Mouse (Mus musculus) Patski (cell line): ENCODE measurements around the gene Ankmy1. TPM values are rescaled to one million over a fixed set of nuclear protein-coding genes. Genes with fewer than 3 reads are reported as not detected.

ENCODE experiments used
- ATAC-seq: fragments of 100-300 bp; one replicate; pipeline ENCODE4 v1.8.0; 2021
- CTCF ChIA-PET: fragments of 350-600 bp; sonication (Branson Sonifier 250); formaldehyde crosslinking; loops from one replicate; lab custom pipeline; 2022; ENCODE audit warnings: inconsistent platforms; lab: Charles Lee
- POLR2A ChIA-PET: fragments of 350-600 bp; sonication (Branson Sonifier 250); formaldehyde crosslinking; loops from one replicate; lab custom pipeline; 2022; ENCODE audit warnings: antibody characterized with exemption, inconsistent platforms; lab: Charles Lee
- DNase-seq: peaks from one replicate; pipeline ENCODE4 v3.0.0-alpha.2; 2011; ENCODE audit warnings: low read depth, low spot score
- H3K27me3 ChIP-seq: fragments of 371-371 bp; one replicate; pipeline ENCODE4 v1.5.1; 2021
- CTCF ChIP-seq: fragments of 100-300 bp; IDR thresholded peaks from one replicate; pipeline ENCODE4 v1.5.1; 2021
- in situ Hi-C: fragments of 300-500 bp; cut with MboI; formaldehyde crosslinking; loops from 3 replicates; pipeline ENCODE4 v1.11.1; 2018; ENCODE audit warnings: low pct_unique_long_range_greater_than_20kb, mixed read lengths
- polyA plus RNA-seq: library from polyadenylated mRNA; unstranded; gene quantifications from one replicate; pipeline ENCODE4 v1.2.3, GENCODE M21; 2021

The Ankmy1 gene
- polyA plus RNA-seq, 1 experiment from 2014 or later, result 0.45 TPM

- ATAC-seq (no peak), DNase-seq (no peak)
- peaks cover 3% of the 10 kb centered on the region for H3K27me3 ChIP-seq
- TF ChIP-seq CTCF, result no peak
- in situ Hi-C loops, result loop anchor here (25.0 kb wide), 1 partner anchor 365 kb away; the partner anchor contains the start of gene Olfr1414
- POLR2A ChIA-PET, result no interaction called here
- CTCF ChIA-PET, result no interaction called here
Measured at GRCm38 (mm10) chr1:92877431-92877978, 25.2 kb downstream of the Ankmy1 start.

DNA sequence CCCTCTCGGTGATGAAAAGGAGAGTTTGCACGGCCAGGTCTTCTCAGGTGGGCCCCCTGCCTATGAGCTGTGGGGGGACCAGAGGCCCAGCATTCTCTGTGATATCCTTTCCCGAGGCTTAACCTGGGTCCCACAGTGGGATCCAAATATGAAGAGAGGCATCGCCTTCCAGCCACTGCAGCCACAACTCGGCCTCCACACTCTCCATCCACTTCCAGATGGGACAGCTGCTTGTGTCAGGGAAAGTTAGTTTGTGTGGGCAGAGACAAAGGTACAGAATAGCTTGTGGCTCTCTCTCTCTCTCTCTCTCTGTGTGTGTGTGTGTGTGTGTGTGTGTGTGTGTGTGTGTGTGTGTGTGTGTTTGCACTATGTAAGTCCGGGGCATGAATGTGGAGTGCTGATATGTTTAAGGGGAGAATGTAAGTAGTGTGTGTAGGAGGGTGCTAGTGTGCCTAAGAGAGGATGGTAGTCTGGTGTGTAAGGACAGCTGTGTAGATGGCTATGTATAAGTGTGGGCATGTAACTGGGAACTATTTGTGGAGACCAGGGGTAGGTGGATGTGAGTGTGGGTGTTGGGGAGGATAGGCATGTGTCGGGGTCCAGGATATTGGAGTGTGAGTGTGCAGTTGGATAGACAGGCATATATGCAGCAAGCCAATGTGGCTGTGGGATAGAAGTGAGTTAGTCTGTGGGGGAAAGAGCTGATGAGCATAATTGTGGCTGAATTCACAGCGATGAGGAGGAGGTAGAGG lies 27.2 kb downstream of the Ankmy1 start:
- no peak for DNase-seq
- H3K27me3 ChIP-seq, result peaks cover 3% of the 10 kb centered on the region
- no peak for TF ChIP-seq CTCF
- no peak for ATAC-seq
- in situ Hi-C loops, result loop anchor here (25.0 kb wide), 1 partner anchor 363 kb away; the partner anchor contains the start of gene Olfr1414
- CTCF ChIA-PET, result no interaction called here
- POLR2A ChIA-PET, result no interaction called here

DNA sequence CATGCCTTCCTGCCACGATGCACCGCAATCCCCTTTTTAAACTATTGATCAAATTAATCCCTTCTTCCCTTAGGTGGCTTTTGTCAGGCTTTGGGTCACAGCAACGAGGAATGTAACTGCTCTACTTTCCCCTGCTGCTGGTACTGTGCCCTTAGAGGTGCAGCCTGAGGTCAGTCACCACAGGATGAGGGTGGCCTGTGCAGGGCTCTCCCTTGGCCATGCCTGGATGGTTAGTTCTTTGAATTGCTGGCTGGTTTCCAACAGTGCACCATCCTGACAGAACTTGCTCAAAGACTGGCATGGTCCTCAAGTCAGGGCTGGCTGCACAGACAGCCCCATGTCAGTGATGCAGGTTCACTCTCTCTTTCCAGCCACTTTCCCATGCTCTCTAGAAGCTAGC lies 28.7 kb downstream of the Ankmy1 start:
- CTCF ChIA-PET, result interaction anchor here (0.9 kb wide), 1 partner anchor 34 kb away, joined by 3 read pairs; no protein-coding TSS in a partner anchor
- in situ Hi-C loops, result no loop called here
- DNase-seq (peak; percentile 19), ATAC-seq (no peak)
- no peak for TF ChIP-seq CTCF
- POLR2A ChIA-PET, result no interaction called here
- peaks cover 3% of the 10 kb centered on the region for H3K27me3 ChIP-seq

GRCm38 (mm10) chr1:92872666-92873065 lies 30.0 kb downstream of the Ankmy1 start:
- TF ChIP-seq CTCF, result no peak
- POLR2A ChIA-PET, result no interaction called here
- in situ Hi-C loops, result no loop called here

DNA sequence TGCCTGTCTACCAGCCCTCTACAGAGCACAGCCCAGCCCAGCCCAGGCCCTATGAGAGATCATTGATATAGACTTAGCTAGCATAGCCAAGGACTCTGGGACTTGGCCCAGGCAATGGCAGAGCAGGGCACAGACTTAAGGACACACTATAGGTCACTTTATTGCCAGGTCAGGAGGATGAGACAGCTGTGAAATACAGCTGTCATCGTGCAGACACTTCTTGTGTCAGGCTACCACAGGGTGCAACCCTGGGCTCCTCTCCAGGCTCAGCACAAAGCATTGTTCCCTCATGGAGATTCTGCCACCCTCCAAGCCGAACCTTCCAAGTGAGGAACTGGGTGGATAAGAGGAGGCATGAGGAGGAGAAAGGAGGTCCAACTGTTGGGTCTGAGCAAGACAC lies 32.7 kb downstream of the Ankmy1 start:
- ATAC-seq (no peak), DNase-seq (no peak)
- TF ChIP-seq CTCF, result no peak
- H3K27me3 ChIP-seq, result no peaks in the 10 kb centered on the region
- ChIA-PET POLR2A (no interaction called here), CTCF (no interaction called here)
- in situ Hi-C loops, result no loop called here

More at GRCm38 (mm10) chr1:92872666-92873065, 30.0 kb downstream of the Ankmy1 start:
- ATAC-seq (no peak), DNase-seq (no peak)
- CTCF ChIA-PET, result interaction anchor here (1.2 kb wide), 1 partner anchor 23 kb away, joined by 3 read pairs; no protein-coding TSS in a partner anchor
- H3K27me3 ChIP-seq, result peaks cover 3% of the 10 kb centered on the region

DNA sequence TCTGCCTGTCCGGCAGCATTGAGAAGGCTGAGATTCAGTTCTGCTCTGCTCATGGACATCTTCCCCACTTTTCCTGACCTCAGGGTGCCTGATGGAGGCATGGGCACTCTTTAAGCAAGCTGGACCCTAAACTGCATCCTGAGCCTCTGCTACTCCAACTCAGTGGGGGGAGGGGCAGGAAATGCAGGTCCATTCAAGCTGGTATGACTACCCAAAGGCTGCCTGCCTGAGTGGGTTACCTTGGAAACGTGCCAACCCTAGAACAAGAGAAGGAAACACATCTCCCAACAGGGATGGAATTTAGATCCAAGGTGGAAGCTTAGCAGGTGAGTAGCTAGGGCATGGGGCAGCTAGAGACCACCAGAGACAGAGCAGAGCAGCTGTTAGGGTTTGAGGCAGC lies 36.5 kb downstream of the Ankmy1 start:
- POLR2A ChIA-PET, result no interaction called here
- TF ChIP-seq CTCF, result no peak
- in situ Hi-C loops, result no loop called here

DNA sequence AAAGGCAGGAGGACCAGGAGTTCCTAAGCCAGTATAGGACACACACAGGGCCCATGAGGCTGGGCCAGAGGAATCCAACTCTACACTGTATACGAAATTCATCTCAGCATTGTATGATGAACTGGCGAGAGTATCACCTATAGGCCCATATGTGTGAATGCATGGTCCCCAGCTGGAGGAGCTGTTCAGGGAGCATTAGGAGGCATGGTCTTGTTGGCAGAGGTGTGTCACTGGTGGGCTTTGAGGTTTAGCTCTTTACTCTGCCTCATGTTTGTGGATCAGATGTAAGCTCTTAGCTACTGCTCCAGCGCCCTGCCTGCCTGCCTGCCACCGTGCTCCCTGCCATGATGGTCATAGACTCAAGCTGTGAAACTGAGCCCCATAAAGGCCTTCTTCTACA lies 39.4 kb downstream of the Ankmy1 start:
- ChIA-PET CTCF (interaction anchor here (1.6 kb wide), 2 partner anchors 11 to 29 kb away, joined by 3 to 6 read pairs; no protein-coding TSS in a partner anchor), POLR2A (no interaction called here)
- DNase-seq (no peak), ATAC-seq (no peak)
- TF ChIP-seq CTCF, result no peak
- no peaks in the 10 kb centered on the region for H3K27me3 ChIP-seq
- in situ Hi-C loops, result no loop called here

More for the DNA sequence above, 36.5 kb downstream of the Ankmy1 start:
- ATAC-seq (no peak), DNase-seq (no peak)
- CTCF ChIA-PET, result no interaction called here
- H3K27me3 ChIP-seq, result no peaks in the 10 kb centered on the region

DNA sequence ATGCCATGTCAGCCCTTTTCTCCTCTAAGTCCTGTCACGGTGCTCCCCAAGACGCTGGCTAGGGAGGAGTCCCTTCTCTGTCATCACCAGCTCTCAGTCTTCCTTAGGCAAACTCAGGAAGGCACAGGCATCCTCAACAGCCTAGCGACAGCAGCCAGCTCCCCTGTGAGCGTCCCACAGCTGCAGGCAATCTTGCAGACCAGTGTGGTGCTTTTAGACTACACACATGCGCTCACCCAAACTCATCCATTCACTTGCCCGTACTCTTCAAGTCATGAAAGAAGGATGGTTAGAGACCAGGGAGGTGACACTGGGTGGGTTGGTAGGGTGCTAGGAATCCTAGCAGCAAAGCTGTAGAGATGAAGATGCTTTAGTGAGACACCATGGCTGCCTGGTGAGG lies 41.2 kb downstream of the Ankmy1 start:
- DNase-seq, result no peak
- in situ Hi-C loops, result no loop called here
- ChIA-PET POLR2A (no interaction called here), CTCF (interaction anchor here (1.6 kb wide), 1 partner anchor 27 kb away, joined by 6 read pairs; no protein-coding TSS in a partner anchor)
- no peak for TF ChIP-seq CTCF
- no peak for ATAC-seq
- H3K27me3 ChIP-seq, result no peaks in the 10 kb centered on the region

DNA sequence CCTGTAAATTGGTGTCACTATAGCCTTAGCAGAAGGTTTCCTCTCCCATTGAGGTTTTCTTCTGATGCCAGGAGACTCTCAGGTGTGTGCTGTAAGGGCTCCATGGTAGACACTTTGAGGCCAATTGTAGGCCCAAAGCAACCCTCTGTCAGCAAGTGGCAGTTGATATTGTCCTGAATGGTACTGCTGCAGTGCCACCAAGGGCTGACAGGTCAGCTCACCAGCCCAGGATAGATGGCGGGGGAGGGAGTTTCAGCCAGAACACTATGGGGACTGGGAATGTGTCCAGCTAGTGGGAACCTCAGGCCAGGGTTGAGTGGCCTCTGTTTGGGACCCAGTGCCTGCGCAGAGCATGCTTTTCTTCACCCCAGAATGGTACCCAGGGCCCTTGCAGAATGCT lies 50.3 kb downstream of the Ankmy1 start:
- CTCF ChIA-PET, result interaction anchor here (1.2 to 1.8 kb wide), 2 partner anchors 10 to 204 kb away, joined by 3 to 7 read pairs; partner anchors contain the start of gene Otos
- in situ Hi-C loops, result no loop called here
- H3K27me3 ChIP-seq, result no peaks in the 10 kb centered on the region
- TF ChIP-seq CTCF, result no peak
- DNase-seq, result no peak
- POLR2A ChIA-PET, result no interaction called here
- no peak for ATAC-seq

- ATAC-seq (no peak), DNase-seq (no peak)
- ChIA-PET CTCF (interaction anchor here (1.2 kb wide), 1 partner anchor 10 kb away, joined by 3 read pairs; no protein-coding TSS in a partner anchor), POLR2A (no interaction called here)
- TF ChIP-seq CTCF, result no peak
- no peaks in the 10 kb centered on the region for H3K27me3 ChIP-seq
- in situ Hi-C loops, result no loop called here
Measured at GRCm38 (mm10) chr1:92849938-92850574, 52.6 kb downstream of the Ankmy1 start.

GRCm38 (mm10) chr1:92849491-92849890 lies 53.2 kb downstream of the Ankmy1 start:
- H3K27me3 ChIP-seq, result no peaks in the 10 kb centered on the region
- CTCF ChIA-PET, result interaction anchor here (1.2 kb wide), 1 partner anchor 10 kb away, joined by 3 read pairs; no protein-coding TSS in a partner anchor
- POLR2A ChIA-PET, result no interaction called here
- ATAC-seq, result no peak
- in situ Hi-C loops, result no loop called here
- TF ChIP-seq CTCF, result no peak
- no peak for DNase-seq
